Comparison of ENCODE assay signal across 9 mouse cellular contexts in the genomic region with DNA sequence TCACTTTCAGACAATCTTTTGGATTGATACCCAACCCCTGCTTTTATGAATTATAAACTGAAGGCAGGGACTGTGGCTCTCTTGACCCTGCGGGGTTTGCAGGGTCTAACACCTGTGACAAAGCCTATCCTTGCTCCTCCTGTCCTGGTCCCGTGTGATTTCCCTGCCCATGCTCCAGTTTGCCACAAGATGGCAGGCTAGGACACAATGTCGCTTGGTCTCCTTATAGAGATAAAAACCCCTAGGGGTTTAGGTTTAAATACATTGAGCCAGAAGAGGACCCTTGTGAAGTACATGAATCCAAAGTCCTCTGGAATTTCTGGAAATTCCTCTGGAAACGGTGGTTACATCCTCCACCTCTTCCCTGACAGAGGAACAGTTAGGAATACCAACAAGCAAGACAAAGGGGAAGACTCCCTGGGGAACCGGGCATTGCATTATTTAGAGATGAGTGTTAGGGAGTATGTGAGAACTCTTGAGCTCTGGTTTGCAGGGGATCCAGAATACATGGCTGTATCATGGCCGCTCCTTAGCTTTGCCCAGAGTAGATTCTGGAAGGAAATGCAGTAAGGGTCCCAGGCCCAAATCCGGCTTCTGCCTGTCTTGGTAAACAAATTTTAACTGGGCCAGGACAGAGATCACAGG. TPM values are rescaled to one million over a fixed set of nuclear protein-coding genes. Genes with fewer than 3 reads are reported as not detected.
DNase-seq lines count a peak whose midpoint lies in the region; ATAC-seq and TF ChIP-seq lines count a peak whose summit lies in the region.
"Had no signal": no experiment of that assay in that cellular context is flagged by ENCODE, and none has a peak within 500 bp of the region (broad histone marks: within the 10 kb centered on the region; RNA-seq: fewer than 3 reads in every experiment).

No protein-coding gene starts in this region.

- no peak overlapping the region for H3K9ac ChIP-seq in hindbrain, embryonic 12.5 days
- no peak overlapping the region for H3K9ac ChIP-seq in midbrain, embryonic 15.5 days
- H3K9ac ChIP-seq: limb, embryonic 12.5 days had no signal

- peak; percentile 83 for TF ChIP-seq CTCF in gastrocnemius, adult 2 months (IDR thresholded peaks at IDR 0.05)

- no peak overlapping the region for H3K4me3 ChIP-seq in gastrocnemius, adult 2 months
- H3K4me3 ChIP-seq in hindbrain, embryonic 12.5 days: no peak overlapping the region
- H3K4me3 ChIP-seq in midbrain, embryonic 15.5 days: no peak overlapping the region
- H3K4me3 ChIP-seq: limb, embryonic 12.5 days had no signal

- DNase-seq in gastrocnemius, adult 2 months: peak; percentile 35
- no peak for DNase-seq in gastrocnemius, postnatal 36 days
- peak; percentile 75 for DNase-seq in NIH3T3 (ENCODE audit: low read depth)
- DNase-seq in embryo, embryonic 10.5 days (ENCODE audit: low spot score): peak; percentile 84
- DNase-seq in left cerebral cortex, postnatal 14 days (ENCODE audit: low spot score in 2 of 2): peak; percentile 73 to 80
- peak; percentile 3 to 5 for DNase-seq in thymus, postnatal 36 days

- no peaks in the 10 kb centered on the region for H3K36me3 ChIP-seq in hindbrain, embryonic 12.5 days
- no peaks in the 10 kb centered on the region for H3K36me3 ChIP-seq in midbrain, embryonic 15.5 days (replicated peaks)
- H3K36me3 ChIP-seq: limb, embryonic 12.5 days had no signal

- H3K9me3 ChIP-seq in hindbrain, embryonic 12.5 days (replicated peaks): no peaks in the 10 kb centered on the region
- H3K9me3 ChIP-seq in midbrain, embryonic 15.5 days: no peaks in the 10 kb centered on the region
- H3K9me3 ChIP-seq: limb, embryonic 12.5 days had no signal

- intact Hi-C loops in gastrocnemius, adult 2 months (cut with DNase I): loop anchor here (5.0 to 10.0 kb wide), 2 partner anchors 80 to 633 kb away; no protein-coding TSS in a partner anchor
- intact Hi-C loops in gastrocnemius, postnatal 36 days (cut with DNase I): loop anchor here (5.0 kb wide), 1 partner anchor 80 kb away; no protein-coding TSS in a partner anchor
- intact Hi-C loops in left cerebral cortex, postnatal 14 days (cut with DNase I): loop anchor here (2.0 to 10.0 kb wide), 6 partner anchors 80 to 935 kb away; a partner anchor contains a TSS

- ATAC-seq in hindbrain, embryonic 12.5 days (ENCODE audit: low FRiP score): peak; percentile 75
- ATAC-seq in midbrain, embryonic 15.5 days (replicated peaks): peak; percentile 70

- no peaks in the 10 kb centered on the region for H3K27me3 ChIP-seq in hindbrain, embryonic 12.5 days
- no peaks in the 10 kb centered on the region for H3K27me3 ChIP-seq in midbrain, embryonic 15.5 days (replicated peaks)
- H3K27me3 ChIP-seq: limb, embryonic 12.5 days had no signal

- H3K4me1 ChIP-seq in hindbrain, embryonic 12.5 days: peaks cover 10% of the 10 kb centered on the region
- peaks cover 13% of the 10 kb centered on the region for H3K4me1 ChIP-seq in midbrain, embryonic 15.5 days

- 39% methylated on average over 7 of the region's 7 CpGs for WGBS in hindbrain, embryonic 12.5 days
- 36% methylated on average over 7 of the region's 7 CpGs for WGBS in midbrain, embryonic 15.5 days

- no peak overlapping the region for H3K27ac ChIP-seq in gastrocnemius, adult 2 months
- peak overlapping the region; percentile 57; the same call in 1 of the 2 replicates for H3K27ac ChIP-seq in hindbrain, embryonic 12.5 days
- H3K27ac ChIP-seq in midbrain, embryonic 15.5 days: 0 out of 2 replicates have a peak overlapping the region, but pooled peaks have one; percentile 33
- H3K27ac ChIP-seq: limb, embryonic 12.5 days had no signal

- H3K4me2 ChIP-seq in hindbrain, embryonic 12.5 days (replicated peaks): no peak overlapping the region
- no peak overlapping the region for H3K4me2 ChIP-seq in midbrain, embryonic 15.5 days
- H3K4me2 ChIP-seq: limb, embryonic 12.5 days had no signal

RNA-seq across cellular contexts. Expression of a gene that starts 28.6 kb away (rescaled TPM):
- total RNA-seq in gastrocnemius, adult 2 months (2021): 100 to 1,000 TPM; 116 to 159 TPM
- total RNA-seq in gastrocnemius, postnatal 36 days (2021): 100 to 1,000 TPM in 1 of 2 experiments, 10 to 100 TPM in 1; 96.1 to 134 TPM
- polyA plus RNA-seq in hindbrain, embryonic 12.5 days (2016; fragmentation: Nextera tagmentation; extraction: Ambion mirVana): 2.6 and 3.4 TPM in 2 replicates
- total RNA-seq in left cerebral cortex, postnatal 14 days (2021): 1 to 10 TPM; 1.7 to 2.1 TPM
- 1.6 and 1.9 TPM in 2 replicates for polyA plus RNA-seq in midbrain, embryonic 15.5 days (2015; fragmentation: Nextera tagmentation; extraction: Ambion mirVana)

Comparison
In these comparisons a context has a peak if more than half of its experiments do, and no peak if none do; other contexts are left out.
1. DNase-seq: peak in gastrocnemius, adult 2 months (single experiment), NIH3T3 (single experiment), embryo, embryonic 10.5 days (single experiment), left cerebral cortex, postnatal 14 days (2 of 2) and thymus, postnatal 36 days (2 of 2); none in gastrocnemius, postnatal 36 days (0 of 2).
2. RNA of a gene that starts 28.6 kb away (total RNA-seq): 116 to 159 TPM in gastrocnemius, adult 2 months and 96.1 to 134 TPM in gastrocnemius, postnatal 36 days; 1.7 to 2.1 TPM in left cerebral cortex, postnatal 14 days; every median in the first group is over 10 times any median in the second.